Mouse (Mus musculus) bone marrow macrophage, adult 2 months (primary cell): ENCODE data around the gene Sec22c.

Source experiments
- CTCF ChIP-seq: IDR thresholded peaks from 2 replicates; pipeline ENCODE4 v1.5.1; 2012; ENCODE audit warnings: low read depth, mild to moderate bottlenecking, low read length, moderate library complexity
- POLR2A ChIP-seq: IDR thresholded peaks from 2 replicates; pipeline ENCODE4 v1.6.1; 2012; ENCODE audit warnings: mild to moderate bottlenecking, low read depth, low read length, borderline replicate concordance

DNA sequence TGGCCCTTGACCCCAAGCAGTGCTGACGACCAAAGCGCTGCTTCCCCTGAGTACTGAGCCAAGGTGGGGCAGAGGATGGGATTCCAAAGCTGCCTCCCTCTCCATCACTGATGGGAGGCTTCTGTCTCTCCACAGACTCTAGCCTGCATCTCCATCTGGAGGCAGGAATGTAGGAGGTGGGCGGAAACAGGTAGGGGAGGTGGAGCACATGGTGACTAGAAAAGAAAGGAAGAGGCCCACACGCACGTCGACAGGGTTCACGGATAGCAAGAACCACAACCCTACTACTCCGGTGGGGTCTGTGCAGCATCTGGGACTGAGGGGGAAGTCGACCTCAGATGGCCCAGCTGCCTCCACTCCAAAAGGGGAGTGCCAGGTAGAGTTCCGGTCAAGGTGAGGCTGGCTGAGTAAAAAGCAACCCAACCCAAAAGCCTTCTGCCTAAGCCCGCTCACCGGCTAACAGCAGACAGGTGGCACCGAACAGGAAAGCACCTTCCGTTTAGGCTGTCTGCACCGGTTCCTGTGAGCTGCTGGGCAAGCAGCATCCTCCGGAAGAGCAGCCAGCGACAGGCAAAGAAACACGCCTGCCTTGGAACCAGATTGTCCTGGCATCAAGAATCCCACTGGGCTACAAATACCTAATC is 23.1 kb downstream of the Sec22c start:
- TF ChIP-seq CTCF (no peak), POLR2A (no peak)
